Mouse (Mus musculus): ENCODE data around the gene Cyth3. TPM values are rescaled to one million over a fixed set of nuclear protein-coding genes. Genes with fewer than 3 reads are reported as not detected.

Gene Cyth3
- polyA plus RNA-seq, 1 experiment = 21.0 TPM

DNA sequence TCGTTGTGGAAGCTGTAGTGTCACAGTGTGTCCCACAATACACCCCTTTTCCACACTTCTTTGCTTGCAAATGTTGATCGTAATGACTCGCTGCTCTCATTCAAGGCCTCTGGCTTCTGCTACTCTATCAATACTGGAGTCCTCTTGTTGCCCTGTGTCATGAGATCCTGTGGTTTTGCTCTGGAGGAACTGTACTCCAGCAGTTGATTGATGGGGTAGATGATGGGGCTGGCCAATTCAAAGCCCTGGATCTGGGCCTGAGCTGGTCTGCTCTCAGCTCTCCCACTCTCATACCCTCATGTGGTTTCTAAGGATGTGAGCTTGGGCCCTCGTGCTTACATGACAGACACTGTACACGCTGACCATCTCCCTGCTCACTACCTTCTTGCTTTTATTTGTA, 52.3 kb downstream of the Cyth3 start:
- Histone ChIP-seq H3K4me3 (ENCODE audit: insufficient read depth, low read length) (no peak overlapping the region), H3K27ac (ENCODE audit: insufficient read depth, low read depth, low read length) (no peak overlapping the region), H3K4me1 (ENCODE audit: control insufficient read depth, insufficient read depth, low read length) (peaks cover 49% of the 10 kb centered on the region)
- TF ChIP-seq CTCF (IDR thresholded peaks at IDR 0.05; ENCODE audit: low read depth, low read length) (no peak), POLR2A (IDR thresholded peaks at IDR 0.05; ENCODE audit: borderline replicate concordance, low read depth, low read length) (no peak)

- peaks cover 50% of the 10 kb centered on the region for H3K4me1 ChIP-seq (ENCODE audit: control insufficient read depth, insufficient read depth, low read length)
- no peak overlapping the region for H3K27ac ChIP-seq (ENCODE audit: insufficient read depth, low read depth, low read length)
- TF ChIP-seq POLR2A (IDR thresholded peaks at IDR 0.05; ENCODE audit: borderline replicate concordance, low read depth, low read length) (no peak), CTCF (IDR thresholded peaks at IDR 0.05; ENCODE audit: low read depth, low read length) (no peak)
- no peak overlapping the region for H3K4me3 ChIP-seq (ENCODE audit: insufficient read depth, low read length)
Observed at GRCm38 (mm10) chr5:143676218-143676985, 54.2 kb downstream of the Cyth3 start.

GRCm38 (mm10) chr5:143677363-143677762, 55.1 kb downstream of the Cyth3 start:
- Histone ChIP-seq H3K4me1 (ENCODE audit: control insufficient read depth, insufficient read depth, low read length) (peaks cover 52% of the 10 kb centered on the region), H3K27ac (ENCODE audit: insufficient read depth, low read depth, low read length) (no peak overlapping the region), H3K4me3 (ENCODE audit: insufficient read depth, low read length) (no peak overlapping the region)
- TF ChIP-seq CTCF (IDR thresholded peaks at IDR 0.05; ENCODE audit: low read depth, low read length) (no peak), POLR2A (IDR thresholded peaks at IDR 0.05; ENCODE audit: borderline replicate concordance, low read depth, low read length) (no peak)

DNA sequence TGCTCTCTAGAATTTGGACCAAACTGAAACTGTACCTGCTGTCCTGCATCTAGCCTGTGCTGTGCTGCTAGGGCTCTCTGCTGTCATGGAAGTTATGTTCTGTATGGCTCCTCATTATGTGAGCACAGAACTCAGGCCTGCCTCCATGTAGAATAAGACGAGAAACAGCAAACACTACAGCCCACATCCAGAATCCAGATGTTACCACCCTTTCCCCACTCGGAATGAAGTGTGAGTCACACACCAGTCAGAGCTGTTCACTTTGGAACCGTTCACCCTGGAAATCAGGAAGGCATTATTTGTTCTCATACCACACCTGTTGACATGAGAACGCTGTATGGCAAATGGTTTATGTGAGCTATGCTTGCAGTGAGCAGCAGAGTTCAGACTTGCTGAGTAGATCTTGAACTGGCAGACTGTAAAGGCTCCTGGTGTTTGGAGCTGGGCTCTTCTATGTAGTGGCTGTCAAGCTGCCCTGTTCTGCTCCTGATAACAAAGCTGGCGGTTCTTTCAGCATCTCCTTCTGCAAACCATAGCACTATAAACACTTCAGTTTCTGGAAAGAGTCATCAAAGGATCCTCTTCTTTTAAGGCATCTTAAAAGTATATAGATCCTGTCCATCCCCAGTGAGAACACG, 56.5 kb downstream of the Cyth3 start:
- Histone ChIP-seq H3K27ac (ENCODE audit: insufficient read depth, low read depth, low read length) (no peak overlapping the region), H3K4me1 (ENCODE audit: control insufficient read depth, insufficient read depth, low read length) (peaks cover 52% of the 10 kb centered on the region), H3K4me3 (ENCODE audit: insufficient read depth, low read length) (no peak overlapping the region)
- TF ChIP-seq POLR2A (IDR thresholded peaks at IDR 0.05; ENCODE audit: borderline replicate concordance, low read depth, low read length) (no peak), CTCF (IDR thresholded peaks at IDR 0.05; ENCODE audit: low read depth, low read length) (no peak)

DNA sequence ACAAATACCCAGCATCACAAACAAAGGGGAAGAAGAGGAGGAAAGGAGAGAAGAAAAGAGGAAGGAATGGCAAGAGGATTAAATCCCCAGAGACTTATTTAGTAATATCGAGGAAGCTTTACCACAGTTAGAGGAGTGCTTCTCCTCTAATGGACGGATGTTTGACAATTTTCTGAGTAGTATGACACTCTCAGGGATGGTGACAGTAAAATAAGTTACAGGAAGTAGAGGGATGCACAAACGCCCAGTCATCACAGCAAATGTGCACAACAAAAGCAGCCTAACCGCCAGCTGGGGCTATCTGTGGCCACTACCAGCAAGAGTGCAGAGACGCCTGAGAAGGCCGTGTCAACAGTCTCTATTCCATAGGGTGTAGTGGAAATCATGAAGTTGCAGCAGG, 57.4 kb downstream of the Cyth3 start:
- H3K4me3 ChIP-seq (ENCODE audit: insufficient read depth, low read length) = no peak overlapping the region
- H3K27ac ChIP-seq (ENCODE audit: insufficient read depth, low read depth, low read length) = peak overlapping the region; percentile 31; the same call in 1 of the 2 replicates
- peaks cover 46% of the 10 kb centered on the region for H3K4me1 ChIP-seq (ENCODE audit: control insufficient read depth, insufficient read depth, low read length)
- no peak for TF ChIP-seq POLR2A (IDR thresholded peaks at IDR 0.05; ENCODE audit: borderline replicate concordance, low read depth, low read length)
- no peak for TF ChIP-seq CTCF (IDR thresholded peaks at IDR 0.05; ENCODE audit: low read depth, low read length)

DNA sequence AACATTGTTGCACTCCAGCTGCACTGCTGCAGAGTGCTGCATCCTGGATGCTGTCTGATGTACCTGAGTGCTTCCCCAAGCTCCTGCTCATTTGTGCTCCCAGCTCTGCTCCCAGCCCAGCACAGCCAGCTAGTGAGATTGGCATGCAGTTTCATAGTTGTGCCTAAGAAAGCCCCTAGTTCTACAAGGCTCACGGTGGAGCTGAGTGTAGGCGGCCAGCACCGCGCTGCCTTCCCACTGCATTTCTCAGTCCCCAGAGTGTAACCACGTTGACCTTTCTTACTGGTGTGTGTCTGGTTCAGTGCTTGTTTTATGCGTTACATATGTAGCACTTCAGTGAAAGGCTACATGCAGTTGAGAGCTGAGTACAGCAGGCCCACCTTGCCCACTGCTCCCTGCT, 61.4 kb downstream of the Cyth3 start:
- H3K4me1 ChIP-seq (ENCODE audit: control insufficient read depth, insufficient read depth, low read length) = peaks cover 28% of the 10 kb centered on the region
- H3K4me3 ChIP-seq (ENCODE audit: insufficient read depth, low read length) = no peak overlapping the region
- TF ChIP-seq CTCF (IDR thresholded peaks at IDR 0.05; ENCODE audit: low read depth, low read length) = no peak
- no peak for TF ChIP-seq POLR2A (IDR thresholded peaks at IDR 0.05; ENCODE audit: borderline replicate concordance, low read depth, low read length)
- H3K27ac ChIP-seq (ENCODE audit: insufficient read depth, low read depth, low read length) = no peak overlapping the region

DNA sequence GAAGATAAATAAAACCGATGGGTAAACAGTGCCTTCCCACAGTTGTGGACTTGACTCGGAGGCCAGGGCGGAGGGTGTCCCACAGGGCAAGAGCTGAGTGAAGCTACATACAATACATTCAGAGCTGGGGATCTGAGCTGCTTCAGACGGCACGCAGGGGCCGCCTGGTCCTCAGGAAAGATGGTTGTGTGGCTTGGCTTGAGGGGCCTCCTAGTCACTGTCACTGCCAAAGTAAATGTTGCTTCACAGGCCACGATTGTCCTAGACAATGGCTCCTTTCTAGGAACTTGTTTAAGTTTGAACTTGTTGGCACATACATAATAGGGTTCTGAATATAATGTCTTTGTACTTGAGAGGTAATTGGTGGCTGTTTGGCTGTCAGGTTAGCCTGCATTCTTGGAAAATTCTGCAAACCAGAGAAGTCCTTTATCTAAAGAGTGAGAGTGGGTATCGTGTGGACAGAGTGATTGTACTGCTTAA, 62.7 kb downstream of the Cyth3 start:
- Histone ChIP-seq H3K4me1 (ENCODE audit: control insufficient read depth, insufficient read depth, low read length) (peaks cover 18% of the 10 kb centered on the region), H3K4me3 (ENCODE audit: insufficient read depth, low read length) (no peak overlapping the region), H3K27ac (ENCODE audit: insufficient read depth, low read depth, low read length) (no peak overlapping the region)
- no peak for TF ChIP-seq CTCF (IDR thresholded peaks at IDR 0.05; ENCODE audit: low read depth, low read length)
- TF ChIP-seq POLR2A (IDR thresholded peaks at IDR 0.05; ENCODE audit: borderline replicate concordance, low read depth, low read length) = no peak

DNA sequence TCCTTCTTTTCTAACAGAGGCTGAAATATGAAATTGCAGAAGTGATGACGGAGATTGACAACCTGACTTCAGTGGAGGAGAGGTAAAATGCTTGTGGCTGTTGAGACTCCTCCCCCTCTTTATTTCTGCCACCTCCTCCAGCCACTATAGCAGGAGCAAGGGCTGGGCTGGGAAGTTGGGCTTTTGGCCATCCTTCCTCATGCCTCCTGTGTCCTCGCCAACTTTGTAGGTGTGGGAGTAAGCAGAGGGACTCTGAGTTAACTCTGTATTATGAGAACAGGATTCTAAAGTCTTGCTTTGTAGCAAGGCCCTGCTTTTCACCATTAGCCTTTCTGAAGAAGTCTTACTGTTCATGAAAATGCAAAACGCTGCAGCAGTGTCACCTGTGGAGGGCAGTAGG, 64.2 kb downstream of the Cyth3 start:
- no peak overlapping the region for H3K27ac ChIP-seq (ENCODE audit: insufficient read depth, low read depth, low read length)
- TF ChIP-seq CTCF (IDR thresholded peaks at IDR 0.05; ENCODE audit: low read depth, low read length) (no peak), POLR2A (IDR thresholded peaks at IDR 0.05; ENCODE audit: borderline replicate concordance, low read depth, low read length) (no peak)
- H3K4me3 ChIP-seq (ENCODE audit: insufficient read depth, low read length) = no peak overlapping the region
- peaks cover 5% of the 10 kb centered on the region for H3K4me1 ChIP-seq (ENCODE audit: control insufficient read depth, insufficient read depth, low read length)

- no peak overlapping the region for H3K4me3 ChIP-seq (ENCODE audit: insufficient read depth, low read length)
- H3K27ac ChIP-seq (ENCODE audit: insufficient read depth, low read depth, low read length) = no peak overlapping the region
- peaks cover 3% of the 10 kb centered on the region; the same call in 1 of the 2 replicates for H3K4me1 ChIP-seq (ENCODE audit: control insufficient read depth, insufficient read depth, low read length)
- TF ChIP-seq POLR2A (IDR thresholded peaks at IDR 0.05; ENCODE audit: borderline replicate concordance, low read depth, low read length) (no peak), CTCF (IDR thresholded peaks at IDR 0.05; ENCODE audit: low read depth, low read length) (no peak)
Observed at GRCm38 (mm10) chr5:143687589-143687988, 65.3 kb downstream of the Cyth3 start.

GRCm38 (mm10) chr5:143690392-143690791, 68.1 kb downstream of the Cyth3 start:
- TF ChIP-seq CTCF (IDR thresholded peaks at IDR 0.05; ENCODE audit: low read depth, low read length) (no peak), POLR2A (IDR thresholded peaks at IDR 0.05; ENCODE audit: borderline replicate concordance, low read depth, low read length) (no peak)
- no peak overlapping the region for H3K4me3 ChIP-seq (ENCODE audit: insufficient read depth, low read length)
- peaks cover 3% of the 10 kb centered on the region; the same call in 1 of the 2 replicates for H3K4me1 ChIP-seq (ENCODE audit: control insufficient read depth, insufficient read depth, low read length)
- no peak overlapping the region for H3K27ac ChIP-seq (ENCODE audit: insufficient read depth, low read depth, low read length)
